Mouse (Mus musculus) gastrocnemius, postnatal 10 days (tissue): ENCODE measurements around the gene Chst8. TPM values are rescaled to one million over a fixed set of nuclear protein-coding genes. Genes with fewer than 3 reads are reported as not detected.

Experiments
- DNase-seq: peaks from one replicate; pipeline ENCODE4 v3.0.0; 2021; ENCODE audit warnings: mixed read lengths
- long read RNA-seq, 2 experiments: library from polyadenylated mRNA; stranded (forward); transcript quantifications; one replicate each; pipeline ENCODE4 v2.0.0; 2021
- total RNA-seq, 2 experiments: library from RNA; stranded (reverse); gene quantifications; 2 replicates each; pipeline ENCODE4 v1.2.3; 2021

Chst8 gene
- total RNA-seq: under 1 TPM; 0.49 to 0.84 TPM
- long read RNA-seq, experiment 1: 0 reads
- long read RNA-seq, experiment 2, partial matches to known transcripts: 0 of 1 reads
- long read RNA-seq, experiment 2, other reads (novel, unspliced or antisense): 1 of 1 reads

GRCm38 (mm10) chr7:34812531-34813111 is at the start of gene Chst8:
TSS of gene Chst8 (minus strand) at chr7:34812711.
- DNase-seq: peak; percentile 83

- no peak for DNase-seq
These were observed 45.8 kb upstream of the Chst8 start for GRCm38 (mm10) chr7:34858291-34858690.

GRCm38 (mm10) chr7:34854781-34855352 is 42.4 kb upstream of the Chst8 start:
- no peak for DNase-seq

GRCm38 (mm10) chr7:34853393-34853792 is 40.9 kb upstream of the Chst8 start:
- DNase-seq: no peak

GRCm38 (mm10) chr7:34849660-34850059 is 37.1 kb upstream of the Chst8 start:
- peak; percentile 38 for DNase-seq

- DNase-seq: no peak
These were observed 36.3 kb upstream of the Chst8 start for GRCm38 (mm10) chr7:34848811-34849210.

GRCm38 (mm10) chr7:34847900-34848299 is 35.4 kb upstream of the Chst8 start:
- no peak for DNase-seq

- no peak for DNase-seq
These were observed 34.9 kb upstream of the Chst8 start for GRCm38 (mm10) chr7:34847410-34847809.

- no peak for DNase-seq
These were observed 26.2 kb upstream of the Chst8 start for GRCm38 (mm10) chr7:34838749-34839148.

- DNase-seq: no peak
These were observed 25.7 kb upstream of the Chst8 start for GRCm38 (mm10) chr7:34838231-34838630.

- DNase-seq: no peak
These were observed 13.9 kb upstream of the Chst8 start for GRCm38 (mm10) chr7:34826255-34826909.

GRCm38 (mm10) chr7:34821587-34821986 is 9.1 kb upstream of the Chst8 start:
- DNase-seq: no peak

- no peak for DNase-seq
These were observed 8.0 kb upstream of the Chst8 start for GRCm38 (mm10) chr7:34820554-34820953.

GRCm38 (mm10) chr7:34819796-34820195 is 7.3 kb upstream of the Chst8 start:
- DNase-seq: no peak

GRCm38 (mm10) chr7:34818660-34819059 is 6.1 kb upstream of the Chst8 start:
- DNase-seq: no peak

GRCm38 (mm10) chr7:34816981-34817380 is 4.5 kb upstream of the Chst8 start:
- no peak for DNase-seq

- no peak for DNase-seq
These were observed 2.3 kb upstream of the Chst8 start for GRCm38 (mm10) chr7:34814801-34815200.

- DNase-seq: no peak
These were observed 682 bp downstream of the Chst8 start for GRCm38 (mm10) chr7:34811531-34812526.

GRCm38 (mm10) chr7:34811060-34811459 is 1.5 kb downstream of the Chst8 start:
- no peak for DNase-seq

- DNase-seq: peak; percentile 43
These were observed 6.2 kb downstream of the Chst8 start for GRCm38 (mm10) chr7:34806307-34806706.

- DNase-seq: no peak
These were observed 6.8 kb downstream of the Chst8 start for GRCm38 (mm10) chr7:34805691-34806205.

- no peak for DNase-seq
These were observed 7.5 kb downstream of the Chst8 start for GRCm38 (mm10) chr7:34805042-34805441.
